Mouse (Mus musculus) Patski (cell line): ENCODE results near the gene Itpkb. TPM values are rescaled to one million over a fixed set of nuclear protein-coding genes. Genes with fewer than 3 reads are reported as not detected.

Experiments used
- ATAC-seq: fragments of 100-300 bp; one replicate; pipeline ENCODE4 v1.8.0; 2021
- CTCF ChIA-PET: fragments of 350-600 bp; sonication (Branson Sonifier 250); formaldehyde crosslinking; loops from one replicate; lab custom pipeline; 2022; ENCODE audit warnings: inconsistent platforms; lab: Charles Lee
- POLR2A ChIA-PET: fragments of 350-600 bp; sonication (Branson Sonifier 250); formaldehyde crosslinking; loops from one replicate; lab custom pipeline; 2022; ENCODE audit warnings: antibody characterized with exemption, inconsistent platforms; lab: Charles Lee
- DNase-seq: peaks from one replicate; pipeline ENCODE4 v3.0.0-alpha.2; 2011; ENCODE audit warnings: low read depth, low spot score
- H3K27me3 ChIP-seq: fragments of 371-371 bp; one replicate; pipeline ENCODE4 v1.5.1; 2021
- CTCF ChIP-seq: fragments of 100-300 bp; IDR thresholded peaks from one replicate; pipeline ENCODE4 v1.5.1; 2021
- in situ Hi-C: fragments of 300-500 bp; cut with MboI; formaldehyde crosslinking; loops from 3 replicates; pipeline ENCODE4 v1.11.1; 2018; ENCODE audit warnings: low pct_unique_long_range_greater_than_20kb, mixed read lengths
- polyA plus RNA-seq: library from polyadenylated mRNA; unstranded; gene quantifications from one replicate; pipeline ENCODE4 v1.2.3, GENCODE M21; 2021

The Itpkb gene
- polyA plus RNA-seq, 1 experiment from 2014 or later = 15.4 TPM

DNA sequence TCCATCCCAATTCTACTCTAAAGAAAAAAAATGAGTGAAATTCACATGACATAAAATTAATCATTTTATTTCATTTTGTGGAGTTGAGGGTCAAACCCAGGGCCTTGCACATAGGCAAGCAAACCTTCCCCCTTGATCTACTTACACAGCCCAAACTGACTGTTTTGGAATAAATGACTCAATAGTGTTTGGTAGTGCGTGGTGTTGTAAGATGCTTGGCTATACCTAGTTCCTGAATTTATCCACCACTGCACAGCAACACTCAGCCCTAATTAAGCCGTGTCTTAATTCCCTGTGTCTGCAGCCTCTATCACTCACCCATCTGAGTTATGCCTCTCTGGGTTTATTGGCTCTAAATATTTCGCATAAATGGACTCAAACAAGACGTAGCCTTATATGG is 30.0 kb upstream of the Itpkb start:
- no peaks in the 10 kb centered on the region for H3K27me3 ChIP-seq
- CTCF ChIA-PET = no interaction called here
- no peak for DNase-seq
- in situ Hi-C loops = no loop called here
- no peak for TF ChIP-seq CTCF
- POLR2A ChIA-PET = no interaction called here
- no peak for ATAC-seq

DNA sequence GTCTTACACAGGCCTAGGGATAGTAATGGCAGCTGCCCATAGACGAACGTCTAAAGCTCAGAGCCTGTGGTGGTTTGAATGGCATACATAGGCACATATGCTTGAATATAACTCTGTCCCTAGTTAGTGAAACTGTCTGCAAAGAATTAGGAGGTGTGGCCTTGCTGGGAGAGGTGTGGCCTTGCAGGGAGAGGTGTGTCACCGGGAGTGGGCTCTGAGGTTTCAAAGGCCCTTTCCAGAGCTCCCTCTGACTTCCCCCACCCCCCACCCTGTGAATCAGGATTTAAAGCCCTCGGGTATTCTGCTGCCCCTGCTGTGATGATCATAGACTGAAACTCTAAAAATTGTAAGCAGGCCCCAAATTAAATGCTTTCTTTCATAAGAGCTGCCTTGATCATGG is 29.3 kb upstream of the Itpkb start:
- in situ Hi-C loops = no loop called here
- POLR2A ChIA-PET = no interaction called here
- no peaks in the 10 kb centered on the region for H3K27me3 ChIP-seq
- CTCF ChIA-PET = interaction anchor here (1.2 kb wide), 1 partner anchor 13 kb away, joined by 3 read pairs; no protein-coding TSS in a partner anchor
- TF ChIP-seq CTCF = no peak
- DNase-seq = no peak
- no peak for ATAC-seq

DNA sequence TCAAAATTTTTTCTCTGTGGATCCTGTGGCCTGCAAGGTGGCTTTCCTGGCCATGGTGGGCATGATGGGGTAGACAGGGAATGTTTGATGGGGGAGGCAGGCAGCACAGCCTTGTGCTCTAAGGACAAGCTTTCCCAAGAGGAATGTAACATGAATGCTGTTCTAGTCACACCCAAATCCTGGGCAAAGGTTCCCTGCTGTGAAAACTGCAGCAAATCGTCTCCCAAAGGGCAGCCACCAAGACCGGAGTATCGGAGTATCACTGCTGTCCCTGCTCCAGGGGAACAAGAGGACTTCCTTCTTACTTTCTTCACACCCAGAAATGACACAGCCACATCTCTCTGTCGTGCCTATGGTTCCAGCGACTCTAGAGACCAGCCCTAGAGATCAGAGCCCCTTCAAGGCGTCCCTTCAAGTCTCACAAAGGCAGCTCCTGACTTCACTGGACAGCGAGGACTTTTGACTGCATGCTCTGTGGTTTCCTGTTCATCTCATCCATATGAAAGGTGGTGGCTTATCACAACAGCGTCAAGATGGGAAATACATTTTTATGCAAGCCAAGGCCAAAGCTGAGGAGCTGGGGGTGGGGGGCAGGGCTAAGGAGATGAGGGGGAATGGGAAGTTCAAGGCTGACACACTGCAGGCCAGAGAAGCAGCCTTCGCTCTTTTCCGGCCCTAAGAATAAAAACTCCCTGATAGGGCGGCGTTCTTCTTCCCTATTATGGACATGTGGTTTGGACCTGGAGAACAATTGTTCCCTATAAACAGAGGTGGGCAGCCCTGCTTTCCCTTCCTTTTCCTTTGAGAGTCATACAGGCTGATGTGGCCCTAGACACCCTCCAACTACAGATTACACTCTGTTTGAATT is 27.8 kb upstream of the Itpkb start:
- ChIA-PET POLR2A (interaction anchor here (0.6 kb wide), 1 partner anchor 27 kb away, joined by 5 read pairs; no protein-coding TSS in a partner anchor), CTCF (no interaction called here)
- no peak for TF ChIP-seq CTCF
- no peaks in the 10 kb centered on the region for H3K27me3 ChIP-seq
- ATAC-seq = no peak
- in situ Hi-C loops = no loop called here
- no peak for DNase-seq

DNA sequence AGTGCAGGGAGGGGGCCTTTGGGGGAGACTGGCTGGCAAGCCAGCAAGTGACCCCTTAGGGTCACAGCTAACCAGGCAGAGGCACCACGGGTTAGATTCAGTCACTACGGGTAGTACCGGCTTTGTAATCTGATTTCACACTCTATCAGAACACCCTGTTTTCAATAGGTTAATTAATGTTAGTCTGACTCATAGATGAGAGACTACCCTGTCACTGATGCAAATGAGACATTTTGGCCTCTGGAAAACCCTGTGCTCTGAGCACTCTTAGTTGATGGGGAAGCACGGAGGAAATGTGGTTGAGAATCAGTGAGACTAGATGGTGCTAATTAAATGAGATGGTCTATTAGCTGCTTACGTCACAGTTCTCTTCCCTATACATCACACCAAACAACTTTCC is 26.7 kb upstream of the Itpkb start:
- in situ Hi-C loops = no loop called here
- no peaks in the 10 kb centered on the region for H3K27me3 ChIP-seq
- CTCF ChIA-PET = interaction anchor here (1.4 kb wide), 1 partner anchor 35 kb away, joined by 3 read pairs; no protein-coding TSS in a partner anchor
- ATAC-seq (no peak), DNase-seq (no peak)
- POLR2A ChIA-PET = interaction anchor here (0.6 kb wide), 1 partner anchor 26 kb away, joined by 5 read pairs; no protein-coding TSS in a partner anchor
- no peak for TF ChIP-seq CTCF

DNA sequence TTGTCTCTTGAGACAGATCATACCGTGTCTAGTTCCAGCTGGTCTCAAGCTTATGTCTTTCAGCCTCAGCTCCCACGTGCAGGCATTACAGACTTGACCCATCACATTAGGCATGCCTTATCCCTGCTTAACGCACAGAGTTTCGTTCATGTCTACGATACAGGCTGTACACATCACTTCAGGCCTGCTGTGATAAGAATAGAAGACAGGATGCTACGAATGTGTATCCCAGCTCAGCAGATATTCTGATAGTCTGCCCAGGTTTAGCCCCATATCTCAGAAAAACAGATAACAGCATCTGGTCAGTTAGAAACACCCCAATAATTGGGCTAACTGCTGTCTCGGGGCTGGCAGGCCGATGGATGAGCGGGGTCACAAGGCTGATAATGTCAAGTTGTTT is 23.4 kb upstream of the Itpkb start:
- ATAC-seq = no peak
- in situ Hi-C loops = no loop called here
- no peak for TF ChIP-seq CTCF

GRCm38 (mm10) chr1:180307661-180308060 is 22.6 kb upstream of the Itpkb start:
- no peaks in the 10 kb centered on the region for H3K27me3 ChIP-seq
- no peak for TF ChIP-seq CTCF
- CTCF ChIA-PET = interaction anchor here (1.0 to 2.2 kb wide), 3 partner anchors 10 to 39 kb away, joined by 3 to 6 read pairs (median 4); no protein-coding TSS in a partner anchor
- POLR2A ChIA-PET = no interaction called here
- ATAC-seq = no peak
- peak; percentile 71 for DNase-seq
- in situ Hi-C loops = no loop called here

More for the DNA sequence above, 23.4 kb upstream of the Itpkb start:
- no peak for DNase-seq
- ChIA-PET POLR2A (interaction anchor here (0.9 kb wide), 1 partner anchor 24 kb away, joined by 3 read pairs; no protein-coding TSS in a partner anchor), CTCF (interaction anchor here (1.0 to 2.2 kb wide), 4 partner anchors 22 to 111 kb away, joined by 3 to 6 read pairs (median 3); no protein-coding TSS in a partner anchor)
- H3K27me3 ChIP-seq = no peaks in the 10 kb centered on the region

DNA sequence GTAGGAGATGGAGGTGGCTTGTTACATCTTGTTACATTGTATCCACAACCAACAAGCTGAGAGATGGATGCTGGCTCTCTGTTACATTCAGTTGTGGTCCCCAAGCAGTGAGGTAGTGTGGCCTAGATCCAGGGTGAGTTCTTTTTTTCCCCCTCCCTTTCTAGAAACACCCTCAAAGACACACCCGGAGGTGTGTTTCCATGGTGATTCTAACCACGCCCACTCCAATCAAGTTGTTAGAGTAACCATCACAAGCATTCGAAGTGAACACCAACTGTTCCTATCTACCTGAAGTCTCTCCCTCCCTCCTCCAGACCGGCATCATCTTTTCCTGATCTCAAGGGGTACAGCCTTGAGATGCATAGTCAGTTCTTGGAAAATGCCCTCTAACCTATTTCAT is 21.4 kb upstream of the Itpkb start:
- in situ Hi-C loops = no loop called here
- no peaks in the 10 kb centered on the region for H3K27me3 ChIP-seq
- ATAC-seq (no peak), DNase-seq (no peak)
- no peak for TF ChIP-seq CTCF
- POLR2A ChIA-PET = no interaction called here
- CTCF ChIA-PET = interaction anchor here (1.6 to 2.2 kb wide), 2 partner anchors 11 to 41 kb away, joined by 4 to 6 read pairs; no protein-coding TSS in a partner anchor

GRCm38 (mm10) chr1:180312286-180312685 is 18.0 kb upstream of the Itpkb start:
- POLR2A ChIA-PET = no interaction called here
- no peak for ATAC-seq
- no peak for DNase-seq

GRCm38 (mm10) chr1:180312792-180313311 is 17.4 kb upstream of the Itpkb start:
- in situ Hi-C loops = no loop called here
- DNase-seq = peak; percentile 93
- peak; percentile 91 for ATAC-seq

More at GRCm38 (mm10) chr1:180312286-180312685, 18.0 kb upstream of the Itpkb start:
- no peak for TF ChIP-seq CTCF
- no peaks in the 10 kb centered on the region for H3K27me3 ChIP-seq
- in situ Hi-C loops = no loop called here
- CTCF ChIA-PET = interaction anchor here (1.9 kb wide), 1 partner anchor 17 kb away, joined by 7 read pairs; no protein-coding TSS in a partner anchor

GRCm38 (mm10) chr1:180313517-180314440 is 16.5 kb upstream of the Itpkb start:
- CTCF ChIA-PET = no interaction called here
- POLR2A ChIA-PET = no interaction called here
- DNase-seq = no peak
- in situ Hi-C loops = no loop called here
- H3K27me3 ChIP-seq = no peaks in the 10 kb centered on the region
- ATAC-seq = no peak
- TF ChIP-seq CTCF = no peak

More at GRCm38 (mm10) chr1:180312792-180313311, 17.4 kb upstream of the Itpkb start:
- H3K27me3 ChIP-seq = no peaks in the 10 kb centered on the region
- POLR2A ChIA-PET = no interaction called here
- CTCF ChIA-PET = interaction anchor here (1.9 kb wide), 1 partner anchor 16 kb away, joined by 7 read pairs; no protein-coding TSS in a partner anchor
- no peak for TF ChIP-seq CTCF
